Mouse (Mus musculus) spleen, postnatal 4 days (tissue): ENCODE measurements at regions not wholly inside any gene's neighbourhood (a gene's known extent, or its start where the extent isn't known, plus 50 kb on each side); places are given as distances from the start of the nearest gene placed in this dataset.

Experiments used
- DNase-seq, 2 experiments: peaks; one replicate each; pipeline ENCODE4 v3.0.0; 2022; ENCODE audit warnings: low spot score in 2 of 2

DNA sequence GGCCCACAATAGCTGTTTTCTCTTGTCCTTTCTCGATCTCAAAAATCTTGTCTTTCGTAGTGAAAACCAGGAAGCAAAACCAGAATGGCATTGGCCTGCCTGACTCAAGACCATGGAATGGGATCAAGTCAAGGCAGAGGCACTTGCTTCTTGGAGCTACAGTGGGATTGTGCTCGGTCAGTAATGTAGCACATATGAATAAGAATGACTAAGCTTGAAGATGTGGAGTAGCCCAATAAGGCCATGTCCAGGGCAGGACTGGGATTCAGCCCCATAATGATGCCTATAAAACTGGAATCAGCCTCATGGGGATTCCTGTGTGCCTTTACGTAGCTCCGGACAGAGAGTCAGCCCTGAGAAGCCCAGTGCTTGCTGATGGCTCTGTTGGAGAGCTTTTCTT, 347.2 kb upstream of the Ubash3b start:
- DNase-seq: no peak

- DNase-seq: no peak
Observed at GRCm38 (mm10) chr9:41498326-41498725, 336.8 kb upstream of the Ubash3b start.

DNA sequence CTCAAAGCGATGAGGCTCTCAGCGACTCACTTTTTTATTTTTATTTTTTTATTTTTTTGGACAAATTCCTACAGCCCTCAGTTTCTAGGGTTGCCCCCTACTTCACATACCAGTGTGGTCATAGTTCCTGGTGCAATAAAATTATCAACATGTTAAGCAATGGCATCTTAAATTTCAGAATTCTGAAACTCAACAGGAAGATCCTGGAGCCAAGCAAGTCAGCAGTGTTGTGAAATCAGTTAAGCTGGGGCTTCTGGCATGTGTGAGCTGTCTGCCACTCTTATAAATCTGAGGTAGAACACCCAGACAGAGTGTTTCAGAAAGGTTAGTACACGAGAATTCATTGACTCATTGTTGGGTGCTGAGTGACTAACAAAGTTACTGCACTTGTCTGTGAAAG, 328.6 kb upstream of the Ubash3b start:
- DNase-seq: no peak

- DNase-seq: no peak
Observed at GRCm38 (mm10) chr9:41488046-41488445, 326.5 kb upstream of the Ubash3b start.

DNA sequence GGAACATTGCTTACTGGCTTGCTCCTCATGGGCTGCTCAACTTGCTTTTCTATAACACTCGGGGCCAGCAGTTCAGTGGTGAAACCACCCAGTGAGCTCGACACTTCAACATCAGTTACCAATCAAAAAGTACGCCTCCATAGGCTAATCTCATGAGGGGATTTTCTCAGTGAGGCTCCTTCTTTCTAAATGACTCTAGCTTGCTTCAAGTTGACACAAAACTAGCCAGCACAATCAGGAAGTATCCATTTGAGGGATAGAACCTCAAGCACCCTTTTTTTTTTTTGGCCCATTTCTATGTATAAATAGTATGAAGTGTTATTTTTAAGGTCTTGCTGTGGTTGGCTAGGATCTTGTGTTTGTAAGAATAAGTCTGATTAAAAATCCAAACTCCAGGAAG, 321.7 kb upstream of the Ubash3b start:
- DNase-seq: no peak

DNA sequence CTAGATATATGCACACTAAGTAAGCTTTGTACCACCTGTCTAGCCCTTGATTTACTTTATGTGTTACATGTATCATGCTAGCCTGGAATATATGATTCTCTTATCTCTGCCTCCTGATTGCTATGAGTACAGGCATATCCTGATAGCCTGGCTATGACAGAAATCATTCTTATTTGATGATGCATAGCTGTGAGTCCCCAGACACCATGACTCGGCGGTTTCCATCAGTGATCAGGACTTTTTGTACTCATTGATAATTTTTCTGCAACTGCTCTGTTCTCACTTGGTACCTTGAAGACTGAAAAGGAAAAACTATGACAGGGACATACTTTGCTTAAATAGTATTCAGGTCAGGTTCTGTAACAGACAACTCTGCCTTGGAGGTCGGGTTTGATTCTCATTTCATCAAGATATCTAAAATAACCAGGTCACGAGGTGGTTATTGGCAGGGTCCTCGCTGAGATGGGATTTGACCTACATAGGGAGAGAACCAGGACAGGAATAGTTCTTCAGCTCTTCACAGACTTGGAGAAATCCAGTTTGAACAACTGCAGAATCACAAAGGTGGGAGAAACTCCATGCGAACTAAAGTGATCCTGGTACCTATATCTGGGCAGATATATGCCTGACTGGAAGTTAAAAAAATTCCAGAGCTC, 320.2 kb upstream of the Ubash3b start:
- DNase-seq: no peak

DNA sequence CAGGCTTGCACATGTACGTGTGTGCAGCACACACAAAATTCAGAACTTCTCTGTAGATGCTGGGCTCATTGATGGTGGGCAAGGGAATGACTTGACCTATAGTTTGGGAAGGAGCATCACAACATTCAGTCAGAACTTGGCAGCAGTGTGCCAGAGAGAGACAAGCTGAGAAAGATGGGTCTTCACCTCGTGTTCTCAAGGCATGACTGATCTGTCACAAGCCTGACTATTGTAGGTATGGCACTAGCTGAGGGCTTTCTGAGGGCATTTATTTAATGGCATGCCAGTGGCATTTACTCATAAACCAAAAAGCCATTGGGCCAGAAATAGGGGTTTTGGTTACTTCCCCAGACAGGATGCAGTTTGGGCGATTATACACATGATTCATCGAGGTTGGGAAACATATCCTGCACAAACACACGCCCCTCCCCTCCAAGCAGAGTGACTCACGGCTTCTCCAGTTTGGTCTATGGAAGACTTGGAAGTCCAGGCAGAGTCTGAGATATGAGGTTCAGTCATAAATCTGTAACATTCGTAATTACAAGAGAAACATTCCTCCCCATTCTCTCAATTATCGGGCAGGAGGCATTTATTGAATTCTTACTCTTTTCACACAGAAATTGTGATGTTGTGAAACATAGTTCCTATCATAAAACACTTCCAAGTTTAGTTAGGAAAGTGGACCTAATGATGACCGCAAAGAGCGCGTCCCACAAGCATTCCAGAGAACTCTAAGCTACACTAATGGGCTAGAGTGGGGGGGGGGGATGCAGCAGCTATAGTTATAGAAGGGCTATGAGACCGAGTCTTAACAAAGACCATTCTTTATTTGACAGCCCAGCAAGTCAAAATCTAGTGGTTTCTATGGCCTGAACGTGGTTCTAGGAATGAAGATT, 318.6 kb upstream of the Ubash3b start:
- DNase-seq: no peak

- DNase-seq: no peak
Observed at GRCm38 (mm10) chr9:41479085-41479484, 317.6 kb upstream of the Ubash3b start.

DNA sequence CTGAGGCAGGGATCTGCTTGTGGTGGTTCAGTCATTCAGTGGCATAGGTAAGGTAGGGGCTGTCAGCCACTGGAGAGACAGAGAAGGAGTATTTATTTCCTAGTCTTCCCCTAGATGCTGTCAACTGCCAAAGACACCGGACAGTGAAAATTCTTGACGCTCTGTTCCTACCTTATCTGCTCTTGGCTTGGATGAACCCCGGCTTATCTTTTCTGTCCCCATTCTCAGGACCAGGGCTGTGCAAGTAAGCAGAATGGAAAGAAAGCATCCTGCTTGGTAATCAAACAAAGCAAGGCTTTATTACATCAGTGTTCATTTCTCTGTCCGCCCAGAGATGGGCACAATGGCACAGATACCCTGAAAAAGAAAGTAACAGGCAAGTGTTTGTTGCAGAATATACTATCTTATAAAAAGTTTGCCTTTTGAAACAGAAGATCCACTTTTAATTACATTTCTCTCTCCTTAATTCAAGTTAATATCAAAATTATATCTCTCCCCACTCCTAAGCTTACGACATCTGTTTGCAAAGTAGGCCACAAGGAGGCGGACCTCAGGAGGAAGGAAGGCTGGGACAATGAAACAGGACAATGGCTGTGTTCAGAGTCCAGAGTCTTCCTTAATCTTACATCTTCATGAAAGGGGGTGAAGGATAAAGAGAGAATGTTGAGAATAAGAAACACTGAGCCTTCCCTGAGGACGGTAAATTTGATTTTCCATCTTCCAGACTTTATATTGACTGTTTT, 316.8 kb upstream of the Ubash3b start:
- DNase-seq: no peak

- no peak for DNase-seq
Observed at GRCm38 (mm10) chr9:41475326-41475725, 313.8 kb upstream of the Ubash3b start.

GRCm38 (mm10) chr9:41474945-41475297, 313.4 kb upstream of the Ubash3b start:
- DNase-seq: no peak

DNA sequence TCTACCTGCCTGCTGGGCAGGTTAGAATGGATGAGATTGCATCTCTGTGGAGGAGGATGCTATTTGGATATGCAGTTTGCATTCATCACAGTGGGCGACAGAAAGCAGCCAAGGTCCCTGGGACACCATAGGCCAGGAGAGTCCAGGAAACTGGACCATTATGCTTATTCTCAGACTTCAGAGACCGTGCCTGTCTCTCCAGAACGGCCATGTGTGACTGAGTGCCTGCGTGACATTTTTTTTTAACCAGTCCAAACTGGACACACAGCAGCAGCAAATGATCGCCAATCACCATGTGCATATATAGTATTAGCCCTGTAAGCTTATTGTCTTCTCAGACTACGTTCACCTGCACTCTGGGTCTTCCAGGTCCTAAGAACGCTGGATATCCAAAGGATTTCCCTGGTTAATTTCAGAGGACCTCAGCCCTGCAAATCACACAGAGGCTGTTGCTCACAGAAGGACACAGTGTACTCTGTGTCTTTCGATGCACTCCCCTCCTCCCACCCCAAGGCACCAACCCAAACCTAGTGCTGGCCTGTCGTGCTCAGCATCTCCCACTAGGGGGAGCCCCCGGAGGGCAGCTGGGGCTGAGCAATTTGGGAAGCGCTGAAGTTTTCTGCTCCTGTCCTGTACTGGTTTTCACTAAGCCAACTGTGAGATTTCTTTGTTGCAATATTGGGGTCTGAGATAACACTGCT, 312.9 kb upstream of the Ubash3b start:
- DNase-seq: peak; percentile 60 to 86

DNA sequence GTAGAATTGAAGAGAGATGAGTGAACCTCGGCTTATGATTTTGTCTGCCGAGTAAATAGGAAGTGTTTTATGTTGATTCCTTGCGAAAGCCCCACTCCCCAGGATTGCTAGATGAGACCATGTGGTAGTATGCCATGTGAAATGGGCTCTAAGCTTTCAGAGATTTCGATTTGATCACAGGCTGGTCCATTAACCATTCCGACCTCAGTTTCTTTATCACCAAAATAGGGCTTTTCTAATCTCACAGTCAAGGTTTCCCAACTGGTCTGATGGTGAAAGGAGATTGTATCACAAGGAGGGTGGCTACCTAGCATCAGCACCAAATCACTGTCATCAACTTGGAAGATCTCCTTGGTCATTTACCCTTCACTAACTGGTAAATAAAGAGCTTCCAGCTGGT, 312.0 kb upstream of the Ubash3b start:
- DNase-seq: no peak

DNA sequence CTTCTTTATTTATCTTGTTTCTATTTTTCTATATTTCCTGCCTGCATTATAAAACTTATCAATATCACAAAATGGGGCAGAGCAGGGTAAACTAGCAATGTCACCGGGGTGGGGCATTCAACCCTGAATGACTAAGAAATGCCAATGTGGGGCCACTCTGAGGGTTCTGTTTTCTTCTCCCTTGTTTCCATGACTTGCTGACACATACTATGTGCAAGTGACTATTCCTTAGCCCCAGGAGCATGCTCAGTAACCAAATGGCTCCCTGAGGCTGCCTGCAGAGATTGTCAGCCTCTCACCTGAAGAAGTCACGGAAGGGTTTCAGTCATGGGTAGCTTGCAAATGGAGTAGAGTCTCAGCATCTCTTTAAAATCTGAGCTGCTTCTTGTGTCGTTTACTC, 309.8 kb upstream of the Ubash3b start:
- DNase-seq: no peak

- no peak for DNase-seq
Observed at GRCm38 (mm10) chr9:41470010-41470409, 308.5 kb upstream of the Ubash3b start.

- DNase-seq: no peak
Observed at GRCm38 (mm10) chr9:41469414-41469813, 307.9 kb upstream of the Ubash3b start.

GRCm38 (mm10) chr9:41464057-41464685, 302.7 kb upstream of the Ubash3b start:
- DNase-seq: no peak

- DNase-seq: peak; percentile 69 to 87
Observed at GRCm38 (mm10) chr9:41461742-41462141, 300.2 kb upstream of the Ubash3b start.

- no peak for DNase-seq
Observed at GRCm38 (mm10) chr9:41460709-41461108, 299.2 kb upstream of the Ubash3b start.

DNA sequence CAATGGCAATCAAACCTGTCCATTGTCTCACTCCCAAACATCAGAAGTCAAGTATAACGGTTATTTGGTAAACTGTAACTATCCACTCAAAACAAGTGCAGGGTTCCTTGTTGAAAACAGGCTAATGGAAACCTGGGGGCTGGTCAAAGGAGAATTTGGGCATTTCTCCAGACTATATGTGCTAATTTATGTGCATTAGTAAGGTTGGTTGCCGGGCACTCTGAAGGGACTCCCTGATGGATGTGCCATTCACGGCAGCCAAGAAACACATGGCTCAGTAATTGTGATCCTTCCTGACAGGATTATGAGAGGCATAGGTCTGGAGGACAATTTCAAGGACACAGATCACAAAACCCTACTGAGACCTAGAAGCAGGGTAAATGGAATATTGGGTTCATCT, 295.5 kb upstream of the Ubash3b start:
- no peak for DNase-seq

- no peak for DNase-seq
Observed at GRCm38 (mm10) chr9:41451738-41452137, 290.2 kb upstream of the Ubash3b start.

GRCm38 (mm10) chr9:41449233-41449632, 287.7 kb upstream of the Ubash3b start:
- DNase-seq: no peak
